Mouse (Mus musculus): Measurements from ENCODE around the gene Vps13d.

Vps13d gene

DNA sequence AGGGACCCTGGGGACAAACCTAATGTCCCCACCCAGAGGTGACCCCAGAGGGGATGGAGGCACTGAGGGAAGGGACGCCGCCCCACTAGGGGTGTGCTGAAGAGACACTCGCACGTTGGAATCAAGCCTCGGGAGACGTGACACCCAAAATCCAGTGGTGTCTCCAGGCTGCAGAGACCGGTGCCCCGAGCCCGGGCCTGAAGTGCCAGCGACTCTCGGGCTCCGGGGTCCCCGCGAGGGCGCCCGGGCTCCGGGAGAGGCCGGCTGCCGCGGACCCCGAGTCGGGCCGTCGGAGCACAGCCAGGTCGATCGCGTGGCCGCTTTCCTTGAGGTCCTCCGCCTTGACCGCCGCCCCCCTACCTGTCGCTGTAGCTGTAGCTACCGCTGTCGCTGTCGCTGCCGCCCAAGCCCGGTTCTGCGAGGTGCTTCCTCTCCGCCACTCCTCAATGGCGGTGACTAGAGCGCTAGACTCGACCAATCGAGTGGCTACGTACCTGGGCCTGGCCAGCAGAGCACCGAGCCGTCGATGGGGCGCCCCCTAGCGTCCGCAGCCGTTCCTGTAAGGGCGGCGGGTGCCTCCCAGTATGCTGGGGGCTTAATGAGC, at the start of gene Vps13d:
Gene Vps13d (minus strand): TSS at position 447 of the 604 bp plus-strand sequence.
- peak; percentile 95 for DNase-seq

DNA sequence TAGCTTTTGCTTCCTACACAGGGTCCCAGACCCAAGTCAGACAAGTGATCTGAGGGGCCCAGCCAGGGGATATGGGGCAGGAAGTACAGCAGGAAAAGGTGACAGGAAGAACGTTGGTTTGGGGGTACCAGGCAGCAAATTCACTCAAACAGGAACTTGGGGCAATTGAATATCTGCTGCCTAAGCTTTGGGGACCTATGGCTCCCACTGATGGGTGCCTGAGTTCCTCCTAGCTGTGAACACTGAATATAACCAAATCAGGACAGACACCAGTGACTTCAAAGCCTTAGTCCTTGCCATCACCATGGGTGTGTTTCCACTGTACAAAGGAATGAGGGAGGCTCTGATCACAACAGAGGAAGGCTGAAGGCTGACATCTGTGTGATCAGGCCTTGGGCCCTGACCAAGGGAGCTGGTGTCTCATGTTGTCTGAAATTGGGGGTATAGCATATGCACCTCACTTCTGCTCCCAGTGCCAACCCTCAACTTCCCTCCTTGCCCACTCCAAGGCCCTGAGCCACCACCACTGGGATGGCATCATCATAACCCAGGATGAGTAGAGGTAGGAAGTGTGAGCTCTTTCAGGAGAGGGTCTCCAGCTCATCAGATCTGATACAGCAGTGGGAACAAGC, 48.0 kb upstream of the Vps13d start:
- DNase-seq: no peak

DNA sequence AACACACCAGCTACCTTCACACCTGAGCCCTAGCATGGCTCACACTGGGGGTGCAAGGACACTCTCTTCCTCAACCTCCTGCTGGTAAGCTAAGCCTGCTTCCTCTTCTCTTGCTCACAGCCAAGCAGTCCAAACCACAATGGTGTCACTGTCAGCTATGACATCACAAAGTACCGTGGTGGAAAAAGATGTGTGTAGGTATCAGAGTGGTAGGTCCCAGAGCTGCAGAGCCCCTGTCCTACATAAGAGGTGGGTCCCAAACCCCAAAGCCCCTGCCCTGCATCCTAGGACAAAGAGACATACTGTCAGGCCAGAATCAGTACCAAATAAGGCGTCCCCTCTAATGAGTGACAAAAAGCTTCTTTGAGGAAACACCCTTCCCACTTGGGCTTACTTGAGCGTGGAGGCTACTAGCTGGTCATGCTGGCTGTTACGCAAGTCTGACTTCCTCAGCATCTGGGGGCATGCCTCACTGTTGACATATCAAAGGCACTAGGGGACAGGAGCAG, 46.0 kb upstream of the Vps13d start:
- DNase-seq: no peak

DNA sequence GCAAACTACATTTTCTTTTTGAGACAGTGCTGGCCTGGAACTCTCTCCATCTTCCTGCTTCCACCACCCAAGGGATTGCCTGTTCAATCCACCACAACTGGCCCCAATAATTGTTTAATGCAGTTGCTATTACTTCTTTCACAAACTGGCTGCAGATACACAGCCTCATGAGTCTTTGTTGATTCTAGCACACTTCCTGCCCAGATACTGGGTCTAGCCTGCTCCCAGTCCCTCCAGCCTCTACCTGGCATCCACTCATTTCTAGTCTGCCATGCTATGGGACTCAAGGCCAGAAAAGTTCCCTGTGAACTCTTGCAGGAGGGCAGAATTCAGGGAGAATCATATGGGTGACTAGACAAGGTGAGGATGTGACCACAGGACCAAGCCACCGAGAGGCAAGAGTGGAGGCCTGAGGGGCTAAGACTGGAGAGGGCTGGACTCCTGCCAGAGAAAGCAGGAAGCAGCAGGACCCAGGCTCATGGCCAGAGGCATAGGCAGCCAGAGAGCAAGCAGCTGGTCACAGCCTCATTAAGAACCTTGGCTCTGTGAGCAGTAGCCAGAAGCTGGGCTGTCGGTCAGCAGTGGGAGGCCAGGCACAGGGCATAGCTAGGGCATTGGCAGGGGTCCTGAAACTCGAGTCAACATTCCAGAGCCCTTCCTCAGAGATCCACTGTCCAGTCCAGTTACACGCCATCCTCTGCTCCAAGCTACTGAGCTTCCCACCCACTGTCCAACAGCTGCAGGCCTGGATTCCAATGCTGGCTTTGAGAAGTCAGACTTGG, 44.4 kb upstream of the Vps13d start:
- DNase-seq: peak; percentile 27

DNA sequence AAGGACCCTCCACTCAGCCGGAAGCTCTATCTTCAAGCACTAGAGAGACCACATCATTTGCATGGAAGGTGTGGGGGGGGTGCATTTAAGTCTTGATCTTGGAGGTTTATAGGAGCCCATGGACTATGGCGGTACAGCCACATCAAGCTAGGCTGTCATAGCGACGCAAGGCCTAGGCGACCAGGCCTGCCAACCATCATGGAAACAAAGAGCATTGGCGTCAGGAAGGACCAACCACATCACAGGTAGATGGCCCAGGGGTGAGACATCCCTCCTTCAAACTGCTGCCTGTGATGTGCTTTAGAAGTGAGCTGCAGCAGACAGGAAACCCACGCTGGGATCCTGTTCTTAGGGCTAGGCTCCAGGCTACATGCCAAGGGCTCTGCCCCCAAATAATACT, 41.2 kb upstream of the Vps13d start:
- no peak for DNase-seq

DNA sequence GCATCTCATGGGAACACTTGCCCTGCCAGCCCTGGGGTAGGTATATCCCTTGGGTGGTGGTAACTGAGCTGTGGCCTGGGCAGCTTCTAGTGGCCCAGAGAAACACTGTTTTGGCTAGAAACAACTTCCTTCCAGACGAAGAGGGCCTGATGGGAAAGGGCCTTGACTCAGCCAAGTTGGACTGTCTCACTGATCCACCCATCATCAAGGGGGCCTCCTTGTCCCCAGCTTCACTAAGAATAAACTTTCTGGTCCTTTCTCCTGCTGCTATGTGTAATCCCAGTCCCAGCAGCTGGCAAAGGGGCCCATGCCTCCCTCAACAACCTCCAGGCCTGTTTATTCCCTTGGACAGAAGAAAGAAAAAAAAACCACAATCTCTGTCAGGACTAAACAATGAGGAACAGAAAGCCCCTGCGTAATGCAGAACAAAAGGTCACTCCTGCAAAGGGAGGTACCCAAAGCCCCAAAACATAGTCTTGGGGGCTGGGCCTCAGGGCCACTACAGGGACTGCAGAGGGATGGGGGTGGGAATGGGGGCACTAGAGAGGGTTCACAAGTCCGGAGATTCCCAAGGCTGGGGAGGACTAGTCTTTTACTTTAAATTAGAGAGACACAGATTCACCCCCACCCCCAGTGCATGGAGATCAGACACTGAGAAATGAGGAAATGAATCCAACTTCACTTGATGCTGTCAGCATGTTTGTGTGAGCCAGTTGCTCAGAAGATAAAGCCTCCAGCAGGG, 38.9 kb upstream of the Vps13d start:
- DNase-seq: no peak

DNA sequence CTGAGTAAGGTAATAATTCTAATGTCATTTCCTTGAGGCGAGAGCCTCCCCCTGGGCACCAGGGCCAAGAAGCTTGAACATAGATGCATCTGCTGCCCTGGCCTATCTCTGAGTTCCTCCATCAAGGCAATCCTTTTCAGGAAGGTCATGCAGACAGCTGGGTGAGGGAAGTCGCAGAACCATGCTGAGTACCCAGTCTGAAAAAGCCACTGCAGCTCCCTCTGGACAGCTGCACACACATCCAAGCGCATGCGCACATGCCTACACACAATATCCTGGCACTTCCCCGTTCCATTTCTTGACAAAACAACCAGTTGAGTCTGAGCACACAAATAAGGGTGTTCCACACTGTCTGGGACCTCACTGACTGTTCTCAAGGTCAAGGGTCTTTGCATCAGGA, 36.9 kb upstream of the Vps13d start:
- DNase-seq: no peak

DNA sequence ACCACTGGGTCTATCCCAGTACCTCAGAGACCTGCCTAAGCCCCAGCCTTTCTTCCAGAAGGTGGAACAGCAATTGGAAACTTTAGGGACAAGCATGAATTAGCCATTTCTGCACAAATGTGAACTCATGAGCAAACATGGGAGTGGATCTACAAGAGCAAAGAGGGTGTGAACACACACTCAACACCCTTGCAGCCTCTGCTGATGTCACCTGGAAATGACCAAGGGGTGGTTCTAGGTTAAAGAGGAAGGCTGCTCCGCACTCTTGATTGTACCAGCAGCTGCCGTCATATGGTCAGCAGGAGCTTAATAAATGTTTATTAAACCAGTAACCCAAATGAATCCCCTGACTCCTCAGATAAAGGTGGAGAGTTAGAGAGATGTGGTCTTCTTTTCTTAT, 35.8 kb upstream of the Vps13d start:
- no peak for DNase-seq

DNA sequence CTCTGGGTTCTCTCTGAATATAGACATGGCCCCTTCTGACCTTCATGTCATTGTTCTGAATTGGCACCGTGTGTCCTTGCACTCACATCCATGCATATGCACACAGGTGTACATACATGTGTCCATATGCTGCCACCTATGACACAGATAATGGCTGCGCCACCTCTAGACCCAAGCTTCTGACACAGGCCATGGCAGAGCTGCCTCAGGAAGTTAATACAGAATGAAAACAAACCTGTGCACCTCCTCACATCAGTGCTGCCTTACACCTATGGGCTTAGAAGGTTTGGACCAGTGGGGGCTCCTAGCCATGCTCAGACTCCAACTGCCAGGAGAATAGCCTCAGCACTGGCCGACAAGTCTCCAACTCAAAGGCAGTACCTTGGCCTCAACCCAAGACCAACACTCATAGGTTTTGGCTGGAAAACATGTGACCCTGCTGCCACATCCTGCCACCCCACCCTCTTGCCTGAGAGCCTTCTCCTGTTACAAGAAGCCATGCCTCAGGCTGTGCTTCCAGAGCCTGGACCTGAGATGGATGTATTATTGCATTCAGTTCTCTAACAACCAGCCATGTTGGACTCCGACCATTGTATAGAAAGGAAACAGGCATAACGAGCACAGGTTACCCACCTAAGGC, 34.8 kb upstream of the Vps13d start:
- DNase-seq: no peak

DNA sequence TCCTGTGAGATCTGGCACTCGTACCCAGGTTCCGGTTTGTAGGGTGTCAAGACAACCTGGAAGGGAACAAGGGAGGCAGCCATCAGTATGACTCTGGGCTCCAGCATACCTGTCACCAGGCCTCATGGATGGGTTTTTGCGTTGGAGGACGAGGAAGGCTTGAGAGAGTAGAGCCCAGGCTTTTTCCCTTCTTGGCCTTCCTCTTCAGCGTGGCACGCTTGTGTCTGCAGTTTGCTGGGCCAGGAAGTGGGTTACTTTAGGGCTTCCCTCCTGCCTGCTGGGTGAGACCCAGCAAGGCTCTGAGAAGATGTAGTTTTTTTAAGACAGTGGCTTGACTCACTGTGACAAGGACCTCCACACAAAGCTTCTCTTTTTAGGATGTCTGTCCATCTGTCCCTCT, 34.2 kb upstream of the Vps13d start:
- no peak for DNase-seq

DNA sequence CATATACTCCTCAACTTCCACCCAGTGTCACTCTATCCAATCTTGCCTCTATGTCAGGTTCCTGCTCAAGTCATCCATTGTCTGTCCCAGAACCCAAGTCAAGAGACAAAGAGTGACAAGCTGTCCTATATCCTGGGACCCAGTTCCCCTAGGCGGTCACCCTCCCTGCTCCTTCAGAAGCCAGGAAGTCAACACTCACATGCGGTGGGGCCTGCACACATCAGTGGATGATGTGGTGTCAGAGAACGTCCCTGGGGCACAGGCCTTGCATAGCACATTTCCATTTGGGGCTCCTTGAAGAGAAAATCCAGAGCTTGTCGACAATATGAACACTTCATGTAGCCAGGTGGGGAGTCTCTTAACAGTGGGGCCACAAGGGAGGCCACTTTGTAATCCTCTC, 29.8 kb upstream of the Vps13d start:
- DNase-seq: no peak

DNA sequence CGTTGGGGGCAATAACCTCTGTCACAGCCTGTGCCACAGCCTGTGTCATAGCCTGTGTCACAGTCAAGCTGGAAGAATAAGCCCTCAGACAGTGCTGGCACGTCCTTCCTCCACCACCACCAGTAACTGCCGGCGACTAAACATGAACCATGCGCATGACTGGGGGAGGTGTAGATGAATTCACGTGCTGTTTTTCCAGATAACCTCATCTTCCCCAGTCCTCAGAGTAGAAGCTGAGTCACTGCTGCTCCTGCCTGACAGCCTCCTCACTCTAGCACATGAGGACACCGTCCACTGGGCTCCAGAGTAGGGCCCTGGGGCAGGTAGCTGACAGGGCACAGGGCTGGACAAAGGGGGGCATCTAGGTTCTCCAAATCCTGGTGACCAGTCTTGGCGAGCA, 27.3 kb upstream of the Vps13d start:
- DNase-seq: no peak

DNA sequence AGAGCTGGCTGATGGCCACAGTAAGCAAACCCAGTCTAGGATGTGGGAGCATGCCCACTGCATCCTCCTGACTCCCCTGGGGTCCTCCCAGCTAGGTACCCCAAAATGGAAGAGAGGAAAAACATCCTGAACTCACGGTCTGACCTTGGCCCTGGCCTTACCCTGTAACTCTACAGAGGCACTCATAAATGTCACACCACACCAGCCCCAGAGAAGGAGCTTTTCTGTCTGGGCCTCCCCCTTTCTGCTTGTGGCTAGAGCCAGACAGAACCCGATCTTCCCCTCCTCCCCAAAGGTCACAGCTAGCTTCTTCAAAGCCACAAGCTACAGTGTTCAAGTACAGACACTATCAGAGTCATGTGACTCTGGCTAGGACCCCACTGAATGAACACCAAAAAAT, 26.6 kb upstream of the Vps13d start:
- no peak for DNase-seq

DNA sequence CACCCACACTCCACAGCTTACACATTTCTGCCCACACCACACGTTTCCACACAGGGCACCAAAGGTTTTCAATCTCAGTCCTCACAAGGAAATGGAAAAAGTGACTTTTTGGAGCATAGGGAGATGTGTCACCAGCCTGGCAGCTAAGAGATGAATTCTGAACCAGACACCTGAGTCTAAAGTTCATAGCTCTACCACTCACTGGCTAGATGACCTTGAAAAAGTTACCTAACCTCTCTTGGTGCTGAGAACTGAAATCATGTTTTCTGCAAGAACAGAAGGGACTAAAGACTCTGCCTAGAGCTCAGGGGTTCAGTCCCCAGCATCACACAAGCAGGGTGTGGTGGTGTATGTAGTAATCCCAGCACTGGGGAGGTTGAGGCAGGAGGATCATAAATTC, 25.2 kb upstream of the Vps13d start:
- DNase-seq: no peak

DNA sequence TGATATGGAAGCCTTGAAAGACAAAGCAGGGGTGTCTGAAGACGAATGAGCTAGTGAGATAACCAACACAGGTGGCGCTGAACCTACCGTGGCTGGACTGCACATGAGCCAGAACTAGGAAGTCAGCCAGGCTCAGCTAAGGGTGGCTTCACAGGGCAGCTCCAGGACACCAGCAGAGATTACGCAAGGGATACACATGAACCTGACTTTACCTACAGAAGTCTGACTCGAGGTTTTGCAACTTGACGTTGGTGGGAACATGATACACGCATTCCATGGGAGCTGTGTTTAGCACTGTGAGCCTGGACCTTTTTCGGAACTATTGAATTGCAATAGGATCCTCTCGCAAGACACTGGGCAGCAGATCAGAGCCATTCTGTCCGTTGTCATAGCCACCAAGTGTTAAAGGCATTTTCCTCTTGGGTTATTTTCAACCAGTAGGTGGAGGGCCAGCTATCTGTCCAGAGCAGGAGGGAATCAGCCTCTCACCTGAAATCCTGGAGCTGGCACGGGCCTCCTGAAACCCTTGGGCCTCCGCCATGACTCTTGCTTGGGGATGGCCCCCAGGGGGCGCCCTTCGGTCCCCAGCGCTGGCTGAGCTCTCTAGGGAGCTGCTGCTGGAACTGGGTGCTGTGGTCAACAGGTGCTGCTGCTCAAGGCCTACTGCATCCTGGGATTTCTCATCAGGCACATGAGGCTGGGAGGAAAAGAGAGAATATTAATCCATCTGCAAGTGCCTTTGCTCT, 24.6 kb upstream of the Vps13d start:
- DNase-seq: no peak

DNA sequence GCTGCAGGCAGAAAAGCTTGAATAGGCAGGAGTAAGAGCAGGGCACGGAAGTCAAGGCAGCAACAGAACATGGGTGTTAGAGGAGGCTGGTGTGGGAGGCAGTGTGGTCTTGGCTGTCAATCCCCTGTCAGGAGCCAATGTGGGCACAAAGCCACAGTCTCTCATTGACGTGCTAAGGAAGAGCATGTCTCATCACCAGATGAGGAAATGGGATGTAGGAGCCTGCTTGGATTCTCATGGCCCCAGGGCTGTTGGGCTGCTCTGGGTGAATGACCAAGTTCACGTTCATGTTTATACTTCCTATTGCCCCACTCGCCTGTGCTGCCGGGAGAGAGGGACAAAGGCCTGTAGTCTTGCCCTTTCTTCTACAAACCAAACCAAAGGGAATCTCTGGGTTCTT, 23.0 kb upstream of the Vps13d start:
- DNase-seq: no peak

DNA sequence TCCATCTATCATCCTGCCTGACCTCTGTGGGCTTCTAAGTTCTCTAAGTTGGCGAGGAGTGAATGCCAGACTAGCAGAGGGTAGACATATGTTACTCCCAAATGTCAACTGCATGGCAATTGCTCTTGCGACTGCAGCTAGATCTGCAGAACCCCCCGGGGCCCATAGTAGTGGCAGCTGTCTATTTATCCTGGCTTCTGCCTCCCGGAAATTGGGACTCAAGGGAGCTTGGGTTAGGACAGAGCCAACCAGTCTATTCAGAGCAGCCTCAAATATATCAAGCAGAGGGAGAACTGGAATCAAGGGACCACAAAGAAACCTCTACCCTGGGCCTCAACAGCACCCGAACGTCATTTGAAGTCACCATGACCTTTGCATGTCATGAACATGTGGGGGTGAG, 22.2 kb upstream of the Vps13d start:
- no peak for DNase-seq

DNA sequence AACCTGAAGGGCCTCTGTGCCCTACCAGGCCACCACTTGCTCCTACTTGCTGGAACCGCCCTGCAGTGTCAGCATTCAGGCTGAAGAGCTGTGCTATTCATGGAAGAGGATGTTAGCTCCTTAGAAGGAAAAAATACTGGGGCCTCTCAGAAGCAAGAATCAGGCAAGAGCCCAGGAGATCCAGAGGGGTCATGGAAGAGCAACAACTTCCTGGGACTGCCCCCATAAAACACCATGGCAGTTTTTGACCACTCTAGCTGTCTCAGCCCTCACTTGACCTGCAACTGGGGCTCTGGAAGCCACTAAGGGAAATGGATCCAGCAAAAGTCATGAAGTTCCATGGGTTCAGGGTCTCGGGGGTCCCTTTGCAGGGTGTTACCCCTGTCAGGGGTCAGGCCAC, 20.6 kb upstream of the Vps13d start:
- no peak for DNase-seq

DNA sequence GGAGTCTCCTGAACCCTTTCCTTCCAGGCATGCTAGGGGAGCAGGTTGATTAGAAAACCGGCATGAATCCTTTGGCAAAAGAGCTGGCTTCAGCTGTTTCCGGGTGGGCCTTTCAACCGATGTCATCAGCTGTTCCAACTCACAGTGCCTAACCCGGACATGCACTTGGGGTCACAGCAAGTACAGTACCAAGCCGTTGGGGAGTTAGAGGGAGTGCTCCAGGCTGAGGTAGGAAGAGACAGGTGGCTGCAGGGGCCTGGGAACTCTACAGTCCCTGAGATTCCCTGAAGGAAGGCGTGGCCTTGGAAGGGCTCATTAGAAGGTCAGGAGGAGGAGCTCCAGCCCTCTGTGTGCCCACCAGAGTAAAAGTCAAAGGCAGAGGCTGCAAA, 20.0 kb upstream of the Vps13d start:
- DNase-seq: no peak

DNA sequence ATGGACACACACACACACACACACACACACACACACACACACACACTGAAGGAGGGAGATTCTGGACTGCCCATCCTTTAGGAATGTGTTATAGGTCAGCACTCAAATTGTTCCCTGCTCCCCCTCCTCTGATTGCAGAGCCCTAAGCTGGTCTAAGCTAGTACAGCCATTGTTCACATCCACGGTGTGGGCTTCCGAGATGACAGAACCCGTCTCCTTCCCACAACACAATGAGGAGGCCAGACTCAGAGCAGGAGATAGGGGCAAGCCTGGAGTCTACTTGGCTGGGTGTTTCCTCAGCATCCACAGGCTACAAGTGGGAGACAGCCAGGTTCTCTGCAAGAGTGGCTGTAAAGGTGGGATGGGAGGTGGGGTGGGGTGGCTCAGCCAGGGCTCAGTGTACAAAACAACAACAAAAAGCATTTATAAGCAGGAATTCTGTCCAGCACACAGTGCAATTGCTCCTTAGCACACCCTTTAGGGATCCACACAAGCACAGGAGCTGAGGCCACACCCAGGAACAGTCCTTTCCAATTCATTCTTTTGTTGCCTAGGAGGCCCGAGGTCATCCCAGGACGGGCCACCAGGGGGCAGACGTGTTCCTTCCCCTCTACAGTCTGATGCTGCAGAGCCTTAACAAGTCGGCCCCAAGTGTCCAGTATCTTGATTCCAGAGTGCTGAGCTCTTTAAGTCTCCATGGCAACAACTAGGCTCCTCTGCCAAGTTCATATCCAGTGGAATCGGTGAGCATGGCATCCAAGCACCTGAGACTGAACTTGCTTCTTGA, 19.4 kb upstream of the Vps13d start:
- peak; percentile 86 for DNase-seq

DNA sequence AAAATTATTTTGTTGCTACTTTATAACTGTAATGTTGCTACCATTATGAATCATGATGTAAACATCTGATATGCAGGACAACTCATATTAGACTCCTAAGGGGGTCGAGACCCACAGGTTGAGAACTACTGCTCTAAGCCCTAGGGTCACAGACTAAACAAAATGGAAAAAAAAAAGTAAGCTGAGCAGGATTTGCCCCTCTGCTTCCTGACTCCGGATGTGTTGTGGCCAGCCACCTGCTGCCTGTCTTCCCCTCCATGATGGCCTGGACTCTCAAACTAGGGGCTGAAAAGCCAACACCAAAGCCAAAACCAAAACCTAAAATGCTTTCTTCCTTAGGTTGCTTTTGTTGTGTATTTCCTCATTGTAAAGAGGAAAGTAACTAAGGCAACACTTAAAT, 16.3 kb upstream of the Vps13d start:
- DNase-seq: no peak

All from embryo, embryonic 11 days (tissue).